Mouse (Mus musculus): ENCODE measurements around the gene Plppr2.

DNA sequence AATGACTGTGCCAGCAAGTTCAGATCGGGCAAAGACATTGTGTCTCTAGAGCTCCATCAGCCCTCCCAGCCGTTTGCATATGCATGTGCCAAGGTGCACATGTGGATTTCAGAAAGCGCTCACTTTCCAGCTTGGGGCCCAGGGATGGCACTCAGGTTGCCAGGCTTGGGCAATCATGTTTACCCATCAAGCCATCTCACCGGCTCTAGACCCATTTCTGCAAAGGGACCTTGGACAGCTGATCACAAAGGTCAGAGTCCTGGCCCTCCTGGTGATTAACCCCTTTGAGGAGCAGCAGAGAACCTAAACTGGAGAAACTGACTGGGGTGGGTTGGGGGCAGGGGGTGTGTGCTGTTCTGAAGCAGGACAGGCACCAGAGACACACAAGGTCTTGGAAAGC lies 55.4 kb downstream of the Plppr2 start:
- TF ChIP-seq CTCF (IDR thresholded peaks at IDR 0.05; ENCODE audit: low read depth) (no peak), EP300 (IDR thresholded peaks at IDR 0.05; ENCODE audit: low read depth) (no peak)

Data from heart, postnatal 0 days (tissue).